Mouse (Mus musculus): ENCODE data around the gene Mgrn1.

The Mgrn1 gene

GRCm38 (mm10) chr16:4979755-4980380, 93.8 kb downstream of the Mgrn1 start:
- peak; percentile 59 for DNase-seq (ENCODE audit: low read depth)

- no peak for DNase-seq (ENCODE audit: low read depth)
Measured at GRCm38 (mm10) chr16:4984717-4985116, 98.7 kb downstream of the Mgrn1 start.
